Mouse (Mus musculus): ENCODE measurements around the gene Stard9. TPM values are rescaled to one million over a fixed set of nuclear protein-coding genes. Genes with fewer than 3 reads are reported as not detected.

Gene Stard9
- polyA plus RNA-seq, 1 experiment from 2014 or later, result 4.4 TPM

DNA sequence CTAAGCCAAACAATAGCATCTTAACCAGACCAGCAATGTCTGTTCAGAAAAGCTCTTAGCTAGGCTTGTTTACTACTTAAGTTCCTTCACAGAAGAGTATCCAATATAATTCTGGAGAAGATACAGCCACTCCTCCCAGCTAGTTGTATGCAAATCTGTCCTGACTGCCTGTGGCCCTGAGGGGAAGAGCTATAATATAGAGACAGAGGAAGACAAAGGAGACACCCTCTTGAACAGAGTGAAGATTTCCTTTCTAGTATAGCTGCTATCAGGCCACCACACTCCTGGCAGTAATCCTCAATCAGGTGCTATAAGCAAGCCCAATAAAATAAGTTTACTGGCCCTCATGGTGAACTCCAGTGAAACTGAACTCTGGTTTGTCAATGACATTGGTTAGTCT is 133.0 kb downstream of the Stard9 start:
- H3K36me3 ChIP-seq (ENCODE audit: control insufficient read depth, insufficient read depth, low read length), result peaks cover 5% of the 10 kb centered on the region; the same call in 1 of the 2 replicates
- no peak overlapping the region for H3K4me3 ChIP-seq (ENCODE audit: low read depth, low read length)

DNA sequence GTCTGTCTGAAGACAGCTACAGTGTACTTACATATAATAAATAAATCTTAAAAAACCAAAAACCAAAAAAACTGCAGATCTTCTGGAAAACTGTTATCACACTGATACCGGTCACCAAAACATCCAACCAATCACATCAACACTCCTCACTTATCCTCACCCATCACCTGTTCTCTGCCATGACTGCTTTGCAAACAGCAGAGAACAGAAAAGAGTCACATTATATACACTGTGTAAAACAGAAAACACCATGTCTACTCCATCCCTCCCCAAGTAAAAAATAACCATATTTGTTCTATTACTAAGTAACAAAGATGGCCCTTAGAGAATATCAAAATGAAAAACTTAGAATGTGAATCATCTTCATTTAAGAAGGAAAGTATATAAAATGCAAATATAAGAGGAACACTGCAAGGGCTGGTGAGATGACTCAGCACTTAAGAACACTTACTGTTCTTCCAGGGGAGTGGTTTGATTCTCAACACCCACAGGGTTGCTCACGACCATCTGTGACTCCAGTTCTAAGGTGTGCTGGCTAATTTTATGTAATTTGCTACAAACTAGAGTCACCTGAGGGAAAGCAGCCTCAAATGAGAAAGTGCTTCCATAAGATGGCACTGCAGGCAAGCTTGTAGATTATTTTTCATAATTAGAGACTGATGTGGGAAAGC is 141.5 kb downstream of the Stard9 start:
- Histone ChIP-seq H3K9ac (ENCODE audit: low read depth, low read length) (no peak overlapping the region), H3K27ac (ENCODE audit: low read depth, low read length) (no peak overlapping the region), H3K27me3 (ENCODE audit: control insufficient read depth, insufficient read depth, low read length) (no peaks in the 10 kb centered on the region), H3K4me3 (ENCODE audit: low read depth, low read length) (no peak overlapping the region), H3K4me1 (ENCODE audit: control insufficient read depth, insufficient read depth, low read length) (no peaks in the 10 kb centered on the region), H3K36me3 (ENCODE audit: control insufficient read depth, insufficient read depth, low read length) (peaks cover 8% of the 10 kb centered on the region), H3K4me2 (no peak overlapping the region), H3K9me3 (replicated peaks; ENCODE audit: control insufficient read depth, low read length) (no peaks in the 10 kb centered on the region)
- 76% methylated on average over 2 of the region's 2 CpGs for WGBS (ENCODE audit: insufficient replicate concordance)
- no peak for ATAC-seq (replicated peaks; ENCODE audit: insufficient number of reproducible peaks, low FRiP score, low TSS enrichment)

More for the DNA sequence above, 133.0 kb downstream of the Stard9 start:
- H3K9ac ChIP-seq (ENCODE audit: low read depth, low read length), result no peak overlapping the region
- no peak overlapping the region for H3K27ac ChIP-seq (ENCODE audit: low read depth, low read length)
- ATAC-seq (replicated peaks; ENCODE audit: insufficient number of reproducible peaks, low FRiP score, low TSS enrichment), result no peak
- no peak overlapping the region for H3K4me2 ChIP-seq
- H3K4me1 ChIP-seq (ENCODE audit: control insufficient read depth, insufficient read depth, low read length), result no peaks in the 10 kb centered on the region
- H3K9me3 ChIP-seq (replicated peaks; ENCODE audit: control insufficient read depth, low read length), result no peaks in the 10 kb centered on the region
- no peaks in the 10 kb centered on the region for H3K27me3 ChIP-seq (ENCODE audit: control insufficient read depth, insufficient read depth, low read length)

Other genes with a start within 250 kb of the Stard9 start
- gene Ganc, start 225.2 kb upstream of the Stard9 start, polyA plus RNA-seq (2014; fragmentation: Nextera tagmentation; extraction: Ambion mirVana), result 7.0 and 9.0 TPM in 2 replicates
- 4.5 and 9.6 TPM in 2 replicates for gene Tmem87a, start 225.0 kb upstream of the Stard9 start, polyA plus RNA-seq (2014; fragmentation: Nextera tagmentation; extraction: Ambion mirVana)
- gene Capn3, start 173.1 kb upstream of the Stard9 start, polyA plus RNA-seq (2014; fragmentation: Nextera tagmentation; extraction: Ambion mirVana), result 5.2 and 7.0 TPM in 2 replicates
- gene Zfp106, start 65.3 kb upstream of the Stard9 start, polyA plus RNA-seq (2014; fragmentation: Nextera tagmentation; extraction: Ambion mirVana), result 50.7 and 56.6 TPM in 2 replicates
- 66.2 and 69.1 TPM in 2 replicates for gene Snap23, start 61.5 kb upstream of the Stard9 start, polyA plus RNA-seq (2014; fragmentation: Nextera tagmentation; extraction: Ambion mirVana)
- 20.6 and 21.3 TPM in 2 replicates for gene Haus2, start 19.7 kb upstream of the Stard9 start, polyA plus RNA-seq (2014; fragmentation: Nextera tagmentation; extraction: Ambion mirVana)
- gene Lrrc57, start 19.6 kb upstream of the Stard9 start, polyA plus RNA-seq (2014; fragmentation: Nextera tagmentation; extraction: Ambion mirVana), result 19.1 and 21.8 TPM in 2 replicates
- gene Cdan1, start 221.0 kb downstream of the Stard9 start, polyA plus RNA-seq (2014; fragmentation: Nextera tagmentation; extraction: Ambion mirVana), result 8.0 and 9.2 TPM in 2 replicates
- gene Ttbk2, start 221.5 kb downstream of the Stard9 start, polyA plus RNA-seq (2014; fragmentation: Nextera tagmentation; extraction: Ambion mirVana), result 3.2 and 4.0 TPM in 2 replicates

Data from heart, embryonic 11.5 days (tissue).